Mouse (Mus musculus): ENCODE measurements at regions not wholly inside any gene's neighbourhood (a gene's known extent, or its start where the extent isn't known, plus 50 kb on each side); places are given as distances from the start of the nearest gene placed in this dataset.

DNA sequence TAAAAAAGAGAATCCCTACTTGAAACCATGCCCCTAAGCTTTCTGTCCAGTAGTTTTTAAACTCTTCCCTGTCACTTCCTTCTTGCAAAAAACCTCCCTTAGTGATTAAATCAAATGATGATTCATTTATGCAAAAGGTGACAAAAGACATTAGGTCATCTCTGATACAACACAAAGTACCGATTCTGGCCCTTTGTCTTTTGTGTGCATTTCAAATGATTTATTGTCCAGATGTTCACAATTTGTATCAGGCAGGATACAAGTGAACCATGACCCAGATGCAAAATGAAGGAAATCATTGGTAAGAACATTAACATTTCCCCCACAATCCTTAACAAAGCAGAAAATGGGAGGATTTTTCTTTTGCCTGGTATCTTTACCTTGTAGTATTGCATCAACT is 101.5 kb upstream of the Cav2 start:
- in situ Hi-C loops (cut with MboI; ENCODE audit: low pct_ligation_motif_present, low pct_unique_long_range_greater_than_20kb, low sequenced_read_pairs) = no loop called here
- Histone ChIP-seq H3K36me3 (replicated peaks in 1 of 2; ENCODE audit: control insufficient read depth in 1 of 2, insufficient read depth in 1 of 2, low read length in 1 of 2) (no peaks in the 10 kb centered on the region), H3K4me3 (replicated peaks in 1 of 3; ENCODE audit: low read depth in 2 of 3, low read length in 2 of 3, poor library complexity in 1 of 3) (no peak overlapping the region), H3K4me2 (ENCODE audit: insufficient read depth, low read depth, poor library complexity, severe bottlenecking) (no peak overlapping the region), H3K27ac (ENCODE audit: insufficient read depth, low read depth) (no peak overlapping the region), H3K79me2 (replicated peaks; ENCODE audit: control insufficient read depth, extremely low read depth, insufficient read depth, poor library complexity, severe bottlenecking) (no peaks in the 10 kb centered on the region), H3K27me3 (replicated peaks) (no peaks in the 10 kb centered on the region), H3K9ac (ENCODE audit: insufficient read depth, low read depth) (no peak overlapping the region), H3K9me3 (replicated peaks; ENCODE audit: low read length) (no peaks in the 10 kb centered on the region), H3K4me1 (ENCODE audit: control insufficient read depth in 1 of 2, insufficient read depth in 2 of 2) (no peaks in the 10 kb centered on the region)
- DNase-seq (ENCODE audit: extremely low read depth) = no peak
- TF ChIP-seq NRF1 (IDR thresholded peaks at IDR 0.05; ENCODE audit: low read depth, low read length) (no peak), CTCF (conservative IDR thresholded peaks at IDR 0.05 in 1 of 2, IDR thresholded peaks at IDR 0.05 in 1 of 2; ENCODE audit: low read depth in 2 of 2, low read length in 2 of 2) (no peak), JUND (conservative IDR thresholded peaks at IDR 0.05; ENCODE audit: low read depth, low read length) (no peak), ZKSCAN1 (IDR thresholded peaks at IDR 0.05; ENCODE audit: borderline replicate concordance, low read depth, low read length) (no peak), JUN (IDR thresholded peaks at IDR 0.05; ENCODE audit: insufficient read depth, low read depth, low read length) (no peak), MAFK (IDR thresholded peaks at IDR 0.05; ENCODE audit: insufficient replicate concordance, low read length) (no peak), SMC3 (IDR thresholded peaks at IDR 0.05; ENCODE audit: low read depth, low read length) (no peak), ZC3H11A (IDR thresholded peaks at IDR 0.05; ENCODE audit: low read depth, low read length) (no peak), ETS1 (conservative IDR thresholded peaks at IDR 0.05; ENCODE audit: low read depth, low read length) (no peak), RCOR1 (conservative IDR thresholded peaks at IDR 0.05; ENCODE audit: low read depth, low read length) (no peak), USF2 (conservative IDR thresholded peaks at IDR 0.05; ENCODE audit: low read depth, low read length) (no peak), IRF4 (IDR thresholded peaks at IDR 0.05; ENCODE audit: low read depth, low read length) (no peak), MAX (IDR thresholded peaks at IDR 0.05; ENCODE audit: low read length) (no peak), POLR2A (IDR thresholded peaks at IDR 0.05; ENCODE audit: low read depth, low read length) (no peak)
- dilution Hi-C loops (cut with MboI; ENCODE audit: extremely low pct_ligation_motif_present, extremely low pct_unique_long_range_greater_than_20kb, low sequenced_read_pairs) = no loop called here

DNA sequence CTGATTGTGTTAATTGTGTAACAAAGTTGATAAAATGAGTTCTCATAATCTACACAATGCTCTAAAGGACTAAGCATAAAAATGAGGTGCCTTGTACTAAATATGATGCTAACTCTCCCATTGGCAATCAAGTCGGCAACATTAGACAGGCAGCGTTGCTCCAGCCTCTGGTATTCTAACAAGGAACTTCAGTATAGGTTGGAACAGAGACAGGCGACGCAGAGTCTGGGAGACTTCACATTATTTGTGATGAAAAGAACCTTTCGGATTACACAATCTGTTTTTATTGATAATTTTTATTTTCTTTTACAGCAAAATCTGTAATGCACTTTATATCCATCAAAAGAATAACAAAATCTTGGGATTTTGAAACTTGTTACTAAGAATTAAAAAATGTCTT is 94.4 kb upstream of the Cav2 start:
- Histone ChIP-seq H3K4me3 (replicated peaks in 1 of 3; ENCODE audit: low read depth in 2 of 3, low read length in 2 of 3, poor library complexity in 1 of 3) (no peak overlapping the region), H3K27me3 (replicated peaks) (no peaks in the 10 kb centered on the region), H3K4me1 (ENCODE audit: control insufficient read depth in 1 of 2, insufficient read depth in 2 of 2) (no peaks in the 10 kb centered on the region), H3K27ac (ENCODE audit: insufficient read depth, low read depth) (no peak overlapping the region), H3K4me2 (ENCODE audit: insufficient read depth, low read depth, poor library complexity, severe bottlenecking) (no peak overlapping the region), H3K9me3 (replicated peaks; ENCODE audit: low read length) (no peaks in the 10 kb centered on the region), H3K36me3 (replicated peaks in 1 of 2; ENCODE audit: control insufficient read depth in 1 of 2, insufficient read depth in 1 of 2, low read length in 1 of 2) (no peaks in the 10 kb centered on the region), H3K79me2 (replicated peaks; ENCODE audit: control insufficient read depth, extremely low read depth, insufficient read depth, poor library complexity, severe bottlenecking) (no peaks in the 10 kb centered on the region), H3K9ac (ENCODE audit: insufficient read depth, low read depth) (no peak overlapping the region)
- dilution Hi-C loops (cut with MboI; ENCODE audit: extremely low pct_ligation_motif_present, extremely low pct_unique_long_range_greater_than_20kb, low sequenced_read_pairs) (no loop called here), in situ Hi-C loops (cut with MboI; ENCODE audit: low pct_ligation_motif_present, low pct_unique_long_range_greater_than_20kb, low sequenced_read_pairs) (no loop called here)
- TF ChIP-seq NELFE (IDR thresholded peaks at IDR 0.05; ENCODE audit: low read depth, low read length) = no peak
- no peak for TF ChIP-seq RAD21 (IDR thresholded peaks at IDR 0.05; ENCODE audit: low read depth, low read length)
- TF ChIP-seq ELF1 (IDR thresholded peaks at IDR 0.05; ENCODE audit: low read depth, low read length) = no peak
- TF ChIP-seq E2F4 (IDR thresholded peaks at IDR 0.05; ENCODE audit: insufficient replicate concordance, low read depth, low read length) = no peak
- no peak for DNase-seq (ENCODE audit: extremely low read depth)

All from CH12.LX (cell line).